Mouse (Mus musculus): Measurements from ENCODE around the gene Mcam. TPM values are rescaled to one million over a fixed set of nuclear protein-coding genes. Genes with fewer than 3 reads are reported as not detected.

The Mcam gene
- 15.1 TPM for polyA plus RNA-seq (2015; fragmentation: Illumina TruSeq; extraction: RNeasy Lipid Tissue Mini Kit (QIAGEN cat#74804); ENCODE audit: insufficient read depth, low replicate concordance)

GRCm38 (mm10) chr9:44134101-44134850 is at the start of gene Mcam:
Mcam (plus strand) TSS chr9:44134469.

GRCm38 (mm10) chr9:44101490-44101889 is 32.8 kb upstream of the Mcam start, which contains the start of gene Mfrp:
Mfrp (plus strand) TSS chr9:44101729.

DNA sequence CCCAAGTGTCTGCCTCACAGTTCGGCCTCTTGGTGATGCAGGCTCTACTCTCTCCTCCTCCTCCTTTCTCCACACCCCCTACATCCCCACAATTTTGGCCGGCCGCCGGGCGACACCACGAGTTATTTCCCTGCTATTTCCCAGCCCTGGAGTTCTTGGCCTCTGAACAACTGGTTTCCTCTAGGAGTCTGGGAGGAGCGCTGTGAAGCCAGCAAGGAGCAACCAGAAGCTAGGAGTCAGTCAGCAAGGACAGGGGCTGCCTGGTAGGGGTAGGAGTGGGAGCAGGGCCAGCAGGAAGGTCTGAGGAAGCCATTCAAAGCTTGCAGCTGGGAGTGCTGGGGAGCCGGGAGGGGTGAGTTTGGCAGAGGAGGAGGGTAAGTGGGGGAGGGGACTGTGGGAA is 27.2 kb upstream of the Mcam start, which contains the start of gene C1qtnf5:
Gene C1qtnf5, plus strand, starts transcription at position 136 of the 400 bp plus-strand sequence.

GRCm38 (mm10) chr9:44113105-44113789 is 21.0 kb upstream of the Mcam start, which contains the start of the genes Gm49380 and Rnf26:
Gm49380 (minus strand) TSS chr9:44113500.
Rnf26 (minus strand) TSS chr9:44113517.

Other genes with a start within 250 kb of the Mcam start
- 130 TPM for gene Thy1, start 91.1 kb upstream of the Mcam start, polyA plus RNA-seq (2015; fragmentation: Illumina TruSeq; extraction: RNeasy Lipid Tissue Mini Kit (QIAGEN cat#74804); ENCODE audit: insufficient read depth, low replicate concordance)
- 0.69 TPM for gene Usp2, start 67.4 kb upstream of the Mcam start, polyA plus RNA-seq (2015; fragmentation: Illumina TruSeq; extraction: RNeasy Lipid Tissue Mini Kit (QIAGEN cat#74804); ENCODE audit: insufficient read depth, low replicate concordance)
- gene Mfrp, start 32.7 kb upstream of the Mcam start, polyA plus RNA-seq (2015; fragmentation: Illumina TruSeq; extraction: RNeasy Lipid Tissue Mini Kit (QIAGEN cat#74804); ENCODE audit: insufficient read depth, low replicate concordance): not detected
- gene C1qtnf5, start 27.2 kb upstream of the Mcam start, polyA plus RNA-seq (2015; fragmentation: Illumina TruSeq; extraction: RNeasy Lipid Tissue Mini Kit (QIAGEN cat#74804); ENCODE audit: insufficient read depth, low replicate concordance): 1.6 TPM
- gene Gm49380, start 21.0 kb upstream of the Mcam start, polyA plus RNA-seq (2015; fragmentation: Illumina TruSeq; extraction: RNeasy Lipid Tissue Mini Kit (QIAGEN cat#74804); ENCODE audit: insufficient read depth, low replicate concordance): not detected
- gene Rnf26, start 21.0 kb upstream of the Mcam start, polyA plus RNA-seq (2015; fragmentation: Illumina TruSeq; extraction: RNeasy Lipid Tissue Mini Kit (QIAGEN cat#74804); ENCODE audit: insufficient read depth, low replicate concordance): 10.6 TPM
- 112 TPM for gene Cbl, start 99.6 kb downstream of the Mcam start, polyA plus RNA-seq (2015; fragmentation: Illumina TruSeq; extraction: RNeasy Lipid Tissue Mini Kit (QIAGEN cat#74804); ENCODE audit: insufficient read depth, low replicate concordance)
- gene Ccdc153, start 106.2 kb downstream of the Mcam start, polyA plus RNA-seq (2015; fragmentation: Illumina TruSeq; extraction: RNeasy Lipid Tissue Mini Kit (QIAGEN cat#74804); ENCODE audit: insufficient read depth, low replicate concordance): not detected
- gene Pdzd3, start 117.0 kb downstream of the Mcam start, polyA plus RNA-seq (2015; fragmentation: Illumina TruSeq; extraction: RNeasy Lipid Tissue Mini Kit (QIAGEN cat#74804); ENCODE audit: insufficient read depth, low replicate concordance): 0.10 TPM
- 2.2 TPM for gene Nlrx1, start 134.1 kb downstream of the Mcam start, polyA plus RNA-seq (2015; fragmentation: Illumina TruSeq; extraction: RNeasy Lipid Tissue Mini Kit (QIAGEN cat#74804); ENCODE audit: insufficient read depth, low replicate concordance)
- gene Abcg4, start 154.1 kb downstream of the Mcam start, polyA plus RNA-seq (2015; fragmentation: Illumina TruSeq; extraction: RNeasy Lipid Tissue Mini Kit (QIAGEN cat#74804); ENCODE audit: insufficient read depth, low replicate concordance): 1.8 TPM
- 40.4 TPM for gene Hinfp, start 171.2 kb downstream of the Mcam start, polyA plus RNA-seq (2015; fragmentation: Illumina TruSeq; extraction: RNeasy Lipid Tissue Mini Kit (QIAGEN cat#74804); ENCODE audit: insufficient read depth, low replicate concordance)
- 5.9 TPM for gene C2cd2l, start 185.8 kb downstream of the Mcam start, polyA plus RNA-seq (2015; fragmentation: Illumina TruSeq; extraction: RNeasy Lipid Tissue Mini Kit (QIAGEN cat#74804); ENCODE audit: insufficient read depth, low replicate concordance)
- 16.7 TPM for gene Dpagt1, start 191.6 kb downstream of the Mcam start, polyA plus RNA-seq (2015; fragmentation: Illumina TruSeq; extraction: RNeasy Lipid Tissue Mini Kit (QIAGEN cat#74804); ENCODE audit: insufficient read depth, low replicate concordance)
- 18.5 TPM for gene H2afx, start 200.2 kb downstream of the Mcam start, polyA plus RNA-seq (2015; fragmentation: Illumina TruSeq; extraction: RNeasy Lipid Tissue Mini Kit (QIAGEN cat#74804); ENCODE audit: insufficient read depth, low replicate concordance)
- gene Hmbs, start 209.8 kb downstream of the Mcam start, polyA plus RNA-seq (2015; fragmentation: Illumina TruSeq; extraction: RNeasy Lipid Tissue Mini Kit (QIAGEN cat#74804); ENCODE audit: insufficient read depth, low replicate concordance): 79.9 TPM
- 50.6 TPM for gene Vps11, start 227.2 kb downstream of the Mcam start, polyA plus RNA-seq (2015; fragmentation: Illumina TruSeq; extraction: RNeasy Lipid Tissue Mini Kit (QIAGEN cat#74804); ENCODE audit: insufficient read depth, low replicate concordance)
- 55.2 TPM for gene Hyou1, start 245.0 kb downstream of the Mcam start, polyA plus RNA-seq (2015; fragmentation: Illumina TruSeq; extraction: RNeasy Lipid Tissue Mini Kit (QIAGEN cat#74804); ENCODE audit: insufficient read depth, low replicate concordance)